Mouse (Mus musculus) stomach, embryonic 15.5 days (tissue): ENCODE measurements around the gene Asb16. TPM values are rescaled to one million over a fixed set of nuclear protein-coding genes. Genes with fewer than 3 reads are reported as not detected.

Source experiments
- ATAC-seq: fragments of 200-750 bp; cut with Nextera tagmentation; 2 replicates; pipeline ENCODE4 v1.8.0; 2017; ENCODE audit warnings: low read depth, moderate number of reproducible peaks, moderate TSS enrichment; ENCODE audit not compliant: insufficient read depth, low FRiP score
- H3K27ac ChIP-seq: fragments of 300-500 bp; sonication (generic); 2 replicates; pipeline ENCODE4 v1.5.1; 2015; ENCODE audit warnings: mild to moderate bottlenecking, inconsistent platforms
- H3K27me3 ChIP-seq: fragments of 300-500 bp; sonication (generic); replicated peaks from 2 replicates; pipeline ENCODE4 v1.6.1; 2015; ENCODE audit warnings: inconsistent platforms
- H3K36me3 ChIP-seq: fragments of 300-500 bp; sonication (generic); 2 replicates; pipeline ENCODE4 v1.6.1; 2015; ENCODE audit warnings: inconsistent platforms
- H3K4me1 ChIP-seq: fragments of 300-500 bp; sonication (generic); 2 replicates; pipeline ENCODE4 v1.6.1; 2015; ENCODE audit warnings: inconsistent platforms
- H3K4me2 ChIP-seq: fragments of 300-500 bp; sonication (generic); 2 replicates; pipeline ENCODE4 v1.6.1; 2015; ENCODE audit warnings: mild to moderate bottlenecking, inconsistent platforms
- H3K4me3 ChIP-seq: fragments of 300-500 bp; sonication (generic); replicated peaks from 2 replicates; pipeline ENCODE4 v1.5.1; 2015; ENCODE audit warnings: inconsistent platforms
- H3K9ac ChIP-seq: fragments of 300-500 bp; sonication (generic); 2 replicates; pipeline ENCODE4 v1.6.1; 2015; ENCODE audit warnings: inconsistent platforms
- H3K9me3 ChIP-seq: fragments of 300-500 bp; sonication (generic); 2 replicates; pipeline ENCODE4 v1.6.1; 2016; ENCODE audit warnings: inconsistent platforms
- WGBS: fragments of 180-500 bp; shearing (Covaris S2); methylation state at CpG from one replicate; pipeline ENCODE4 v1.1.7; 2015; 5-methylcytosine and 5-hydroxymethylcytosine counted together
- polyA plus RNA-seq: library from polyadenylated mRNA; unstranded; fragments of >200 nt; fragmentation: Nextera tagmentation; extraction: Ambion mirVana; gene quantifications from 2 replicates; pipeline ENCODE4 v1.2.1, GENCODE M21; 2015

Asb16 gene
- polyA plus RNA-seq, 1 experiment from 2014 or later: not detected

DNA sequence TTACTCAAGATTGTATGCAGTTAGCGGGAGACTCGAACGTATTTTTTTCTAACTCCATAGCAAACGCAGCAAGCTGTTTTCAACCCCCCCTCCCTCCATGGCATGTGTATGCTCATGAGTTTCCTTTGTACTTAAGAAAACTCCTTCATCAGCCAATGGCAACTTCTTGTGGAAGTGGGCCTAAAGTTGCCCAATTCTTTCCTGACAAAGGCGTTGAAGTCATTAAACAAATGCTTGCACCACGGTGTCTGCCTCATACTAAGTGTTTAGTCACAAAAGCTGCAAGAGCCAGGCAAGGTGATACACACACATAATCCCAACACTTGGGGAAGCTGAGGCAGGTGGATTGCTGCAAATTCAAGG is 22.3 kb upstream of the Asb16 start:
- 56% methylated on average over 6 of the region's 6 CpGs for WGBS
- peaks cover 29% of the 10 kb centered on the region for H3K4me1 ChIP-seq
- peak overlapping the region; percentile 89 for H3K27ac ChIP-seq
- H3K9ac ChIP-seq: no peak overlapping the region
- H3K36me3 ChIP-seq: no peaks in the 10 kb centered on the region
- H3K27me3 ChIP-seq: no peaks in the 10 kb centered on the region
- no peak overlapping the region for H3K4me3 ChIP-seq
- 0 out of 2 replicates have a peak overlapping the region, but pooled peaks have one; percentile 75 for H3K4me2 ChIP-seq
- H3K9me3 ChIP-seq: no peaks in the 10 kb centered on the region
- ATAC-seq: no peak

DNA sequence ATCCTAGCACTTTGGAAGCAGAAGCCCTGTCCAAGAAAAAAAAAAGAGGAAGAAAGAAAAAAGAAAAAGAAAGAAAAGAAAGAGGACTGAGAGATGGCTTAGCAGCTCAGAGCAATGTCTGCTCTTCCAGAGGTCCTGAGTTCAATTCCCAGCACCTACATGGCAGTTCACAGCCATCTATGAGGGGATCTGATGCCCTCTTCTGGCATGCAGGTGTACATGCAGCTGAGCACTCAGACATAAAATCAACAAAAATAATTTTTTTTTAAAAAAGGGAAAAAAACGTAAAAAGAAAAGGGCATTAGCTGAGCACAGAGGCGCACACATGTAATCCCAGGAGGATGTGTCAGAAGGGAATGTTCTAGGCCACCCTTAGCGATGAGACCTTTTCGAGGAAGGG is 21.7 kb upstream of the Asb16 start:
- Histone ChIP-seq H3K4me2 (no peak overlapping the region), H3K36me3 (no peaks in the 10 kb centered on the region), H3K27me3 (no peaks in the 10 kb centered on the region), H3K4me1 (peaks cover 29% of the 10 kb centered on the region), H3K9ac (no peak overlapping the region), H3K27ac (no peak overlapping the region), H3K4me3 (no peak overlapping the region), H3K9me3 (no peaks in the 10 kb centered on the region)
- 88% methylated on average over 4 of the region's 4 CpGs for WGBS
- ATAC-seq: no peak

DNA sequence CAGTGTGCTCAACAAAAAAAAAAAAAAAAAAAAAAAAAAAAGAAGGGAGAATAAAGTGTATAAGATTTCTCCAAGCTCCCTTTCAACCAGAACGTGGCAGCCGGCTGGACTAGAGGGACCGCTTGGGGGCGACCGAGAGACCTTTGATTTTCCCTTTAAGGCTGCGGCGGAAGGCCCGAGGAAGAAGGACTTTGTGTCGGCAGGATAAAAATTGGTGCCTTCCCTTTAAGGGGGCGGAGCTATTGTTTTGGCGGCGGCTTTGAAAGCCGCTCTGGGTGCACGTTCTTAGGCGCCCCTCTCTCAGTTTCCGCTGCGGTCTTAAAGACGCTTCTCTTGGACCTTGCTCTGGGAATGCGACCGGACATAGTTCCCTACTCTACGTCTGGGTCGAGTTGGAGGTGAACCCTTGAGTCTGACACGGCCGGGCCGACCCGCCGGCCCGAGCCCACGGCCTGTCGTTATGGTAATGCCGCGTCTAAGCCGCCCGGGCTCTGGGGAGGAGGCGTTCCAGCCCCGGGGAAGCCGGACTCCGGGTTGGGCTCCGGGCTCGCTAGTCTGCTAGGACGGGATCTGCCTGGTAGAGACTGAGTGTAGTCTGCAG is 19.8 kb upstream of the Asb16 start, which contains the start of gene BC030867:
BC030867 (plus strand) TSS at position 253 of the 601 bp plus-strand sequence.
- ATAC-seq: peak; percentile 57
- Histone ChIP-seq H3K36me3 (no peaks in the 10 kb centered on the region), H3K27me3 (no peaks in the 10 kb centered on the region), H3K4me1 (peaks cover 29% of the 10 kb centered on the region), H3K9ac (peak within 1 kb of the TSS; percentile 44), H3K4me2 (peak within 1 kb of the TSS; percentile 95), H3K27ac (peak within 1 kb of the TSS; percentile 68), H3K9me3 (no peaks in the 10 kb centered on the region), H3K4me3 (peak within 1 kb of the TSS; percentile 77)
- 0% methylated on average over 41 of the region's 41 CpGs for WGBS

DNA sequence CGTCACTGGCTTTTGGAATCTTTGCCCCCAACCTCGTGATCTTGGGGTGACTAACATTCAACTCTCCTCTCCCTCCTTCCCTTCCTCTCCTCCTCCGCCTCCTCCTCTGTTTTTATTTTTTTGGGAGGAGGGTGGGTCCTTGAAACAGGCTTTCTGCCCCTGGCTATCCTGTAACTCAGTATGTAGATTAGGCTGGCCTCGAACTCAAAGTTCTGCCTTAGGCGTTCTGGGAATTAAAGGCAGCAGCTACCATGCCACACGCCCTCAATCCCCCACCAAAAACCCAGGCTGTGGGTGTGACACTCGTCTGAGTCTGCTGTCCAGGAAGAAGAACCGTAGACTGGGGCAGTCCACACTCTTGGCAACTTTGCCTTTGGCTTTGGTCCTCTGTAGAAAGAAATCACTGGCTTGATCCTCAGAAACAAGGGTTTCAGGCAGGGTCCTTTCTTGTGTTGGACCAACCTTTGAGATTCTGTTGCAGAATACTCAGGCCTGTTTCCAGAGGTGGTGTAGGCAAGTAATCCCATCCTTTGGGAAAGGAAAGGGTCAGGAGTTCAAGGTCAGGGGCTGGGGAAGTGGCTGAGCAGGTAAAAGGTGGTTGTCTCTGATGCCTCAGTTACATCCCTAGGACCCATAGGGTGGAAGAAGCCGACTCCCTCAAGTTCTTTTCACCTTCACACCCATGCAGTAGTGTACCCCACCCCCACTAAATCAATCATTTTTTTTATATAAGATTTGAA is 19.0 kb upstream of the Asb16 start:
- Histone ChIP-seq H3K27ac (no peak overlapping the region; the same call in 1 of the 2 replicates), H3K9ac (peak overlapping the region; percentile 44), H3K4me1 (peaks cover 28% of the 10 kb centered on the region), H3K27me3 (no peaks in the 10 kb centered on the region), H3K9me3 (no peaks in the 10 kb centered on the region), H3K4me3 (peak overlapping the region; percentile 77), H3K4me2 (peak overlapping the region; percentile 95), H3K36me3 (no peaks in the 10 kb centered on the region)
- WGBS: 14% methylated on average over 9 of the region's 9 CpGs
- no peak for ATAC-seq

DNA sequence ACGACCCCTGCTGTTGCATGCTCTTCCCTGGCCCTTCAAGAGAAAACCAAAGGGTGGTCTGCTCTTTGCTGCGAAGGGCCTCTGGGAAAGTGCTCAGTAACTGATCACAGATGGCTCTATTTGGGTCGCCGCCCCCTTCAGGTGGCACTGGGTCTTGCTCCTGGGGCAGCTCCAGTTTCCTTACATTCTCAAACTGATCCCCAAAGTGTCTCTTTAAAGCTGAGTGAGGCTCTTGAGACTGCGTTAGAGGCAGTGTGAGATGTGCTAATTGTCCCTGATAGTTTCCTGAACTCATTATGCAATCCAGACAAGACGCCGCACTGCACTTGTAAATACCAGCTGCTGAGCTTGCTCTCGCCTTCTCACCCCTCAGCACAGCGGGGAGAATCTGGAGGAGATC is 11.0 kb upstream of the Asb16 start:
- WGBS: 49% methylated on average over 9 of the region's 9 CpGs

DNA sequence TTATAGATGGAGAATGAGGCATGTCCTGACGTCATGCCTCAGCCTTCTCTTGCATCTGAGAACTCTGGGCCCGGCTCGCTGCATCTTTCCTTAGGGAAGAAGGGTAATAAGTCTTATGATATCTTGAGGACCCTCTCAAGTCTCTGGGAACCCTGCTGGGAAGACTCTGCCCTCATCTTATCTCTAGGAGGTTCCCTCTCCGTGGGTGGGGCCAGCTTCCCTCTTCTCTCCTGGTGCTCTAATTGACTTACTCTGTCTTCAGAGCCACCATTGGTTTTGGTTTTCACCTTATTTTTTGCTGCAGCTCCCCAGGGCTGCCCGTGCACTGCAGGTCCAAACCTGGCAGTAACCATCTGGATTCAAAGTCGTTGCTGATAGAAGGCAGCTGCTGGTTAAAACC is 10.4 kb upstream of the Asb16 start:
- H3K9ac ChIP-seq: no peak overlapping the region
- no peak overlapping the region for H3K27ac ChIP-seq
- H3K36me3 ChIP-seq: no peaks in the 10 kb centered on the region; the same call in 1 of the 2 replicates

More for the DNA sequence above, 11.0 kb upstream of the Asb16 start:
- no peaks in the 10 kb centered on the region for H3K27me3 ChIP-seq
- H3K9ac ChIP-seq: no peak overlapping the region
- no peak overlapping the region for H3K4me2 ChIP-seq
- H3K9me3 ChIP-seq: no peaks in the 10 kb centered on the region
- no peak overlapping the region for H3K27ac ChIP-seq
- ATAC-seq: no peak
- H3K4me3 ChIP-seq: no peak overlapping the region
- no peaks in the 10 kb centered on the region for H3K4me1 ChIP-seq
- H3K36me3 ChIP-seq: no peaks in the 10 kb centered on the region; the same call in 1 of the 2 replicates

DNA sequence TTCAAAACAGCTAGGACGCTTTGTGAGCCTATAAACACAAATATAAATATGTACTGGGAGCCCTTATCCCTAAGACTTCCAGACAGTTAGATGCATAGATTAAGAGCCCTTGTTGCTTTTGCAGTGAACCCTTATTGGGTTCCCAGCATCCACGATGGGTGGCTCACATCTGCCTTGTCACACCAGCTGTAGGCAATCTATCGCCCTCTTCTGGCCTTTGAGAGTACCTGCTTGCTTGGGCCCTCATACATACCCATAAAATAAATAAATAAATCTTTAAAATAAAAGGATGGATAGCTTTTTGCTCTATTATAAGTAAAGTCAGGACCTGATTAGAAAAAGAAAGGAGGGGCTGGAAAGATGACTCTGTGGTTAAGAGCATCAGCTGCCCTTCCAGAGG is 10.0 kb upstream of the Asb16 start:
- H3K9ac ChIP-seq: no peak overlapping the region
- no peak overlapping the region for H3K27ac ChIP-seq
- H3K27me3 ChIP-seq: no peaks in the 10 kb centered on the region
- H3K36me3 ChIP-seq: no peaks in the 10 kb centered on the region; the same call in 1 of the 2 replicates
- H3K4me1 ChIP-seq: no peaks in the 10 kb centered on the region
- H3K4me3 ChIP-seq: no peak overlapping the region
- 91% methylated on average over 3 of the region's 3 CpGs for WGBS
- ATAC-seq: no peak
- no peaks in the 10 kb centered on the region for H3K9me3 ChIP-seq
- no peak overlapping the region for H3K4me2 ChIP-seq

More for the DNA sequence above, 10.4 kb upstream of the Asb16 start:
- ATAC-seq: no peak
- 87% methylated on average over 6 of the region's 6 CpGs for WGBS
- Histone ChIP-seq H3K4me1 (no peaks in the 10 kb centered on the region), H3K9me3 (no peaks in the 10 kb centered on the region), H3K27me3 (no peaks in the 10 kb centered on the region), H3K4me3 (no peak overlapping the region), H3K4me2 (no peak overlapping the region)

DNA sequence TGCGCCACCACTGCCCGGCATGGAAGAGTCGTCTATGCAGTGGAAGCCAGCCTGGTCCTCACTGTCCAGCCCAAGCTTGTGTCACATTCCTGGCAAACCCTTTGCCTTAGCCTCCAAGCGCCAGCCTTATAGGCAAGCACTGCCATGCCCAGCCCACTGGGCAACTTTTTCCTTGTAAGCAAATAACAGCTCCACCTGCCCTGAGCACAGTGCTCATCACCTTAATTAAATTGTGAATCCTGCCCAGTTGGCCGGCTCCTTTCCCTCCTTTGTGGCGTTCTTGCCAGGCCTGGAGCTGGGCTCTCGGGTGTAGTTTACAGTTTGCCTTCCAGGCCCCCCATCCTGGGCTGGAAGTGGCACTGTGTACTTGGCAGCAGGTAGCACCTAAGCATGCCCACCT is 5.3 kb upstream of the Asb16 start:
- Histone ChIP-seq H3K36me3 (no peaks in the 10 kb centered on the region), H3K9me3 (no peaks in the 10 kb centered on the region), H3K9ac (no peak overlapping the region), H3K27ac (no peak overlapping the region), H3K4me2 (no peak overlapping the region), H3K4me1 (peaks cover 5% of the 10 kb centered on the region; the same call in 1 of the 2 replicates), H3K4me3 (no peak overlapping the region), H3K27me3 (no peaks in the 10 kb centered on the region)
- ATAC-seq: no peak
- WGBS: 91% methylated on average over 7 of the region's 7 CpGs

DNA sequence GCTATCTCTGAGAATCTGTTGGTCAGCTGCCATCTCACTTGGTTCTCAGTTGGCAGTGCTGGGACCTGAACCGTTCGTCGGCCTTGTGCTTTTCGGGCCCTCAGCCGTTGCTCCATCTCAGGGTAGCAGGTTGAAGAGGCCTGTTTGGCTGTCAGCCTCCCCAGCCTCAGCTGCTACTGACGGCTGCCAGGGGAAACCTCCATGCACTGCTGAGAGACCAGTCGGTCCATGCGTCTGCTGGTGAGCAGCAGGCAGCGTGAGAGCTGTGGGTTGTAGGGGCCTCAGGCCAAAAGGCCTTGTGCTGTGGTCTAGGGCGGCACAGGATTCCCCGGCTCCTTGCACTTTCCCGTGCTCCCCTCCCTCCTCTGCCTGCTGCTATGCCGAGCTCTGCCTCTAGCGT is 2.7 kb upstream of the Asb16 start:
- H3K9ac ChIP-seq: no peak overlapping the region
- no peak overlapping the region for H3K4me3 ChIP-seq
- no peaks in the 10 kb centered on the region for H3K27me3 ChIP-seq
- ATAC-seq: no peak
- H3K4me2 ChIP-seq: no peak overlapping the region
- peaks cover 5% of the 10 kb centered on the region; the same call in 1 of the 2 replicates for H3K4me1 ChIP-seq
- H3K27ac ChIP-seq: no peak overlapping the region
- 71% methylated on average over 14 of the region's 14 CpGs for WGBS
- H3K36me3 ChIP-seq: no peaks in the 10 kb centered on the region
- H3K9me3 ChIP-seq: no peaks in the 10 kb centered on the region

DNA sequence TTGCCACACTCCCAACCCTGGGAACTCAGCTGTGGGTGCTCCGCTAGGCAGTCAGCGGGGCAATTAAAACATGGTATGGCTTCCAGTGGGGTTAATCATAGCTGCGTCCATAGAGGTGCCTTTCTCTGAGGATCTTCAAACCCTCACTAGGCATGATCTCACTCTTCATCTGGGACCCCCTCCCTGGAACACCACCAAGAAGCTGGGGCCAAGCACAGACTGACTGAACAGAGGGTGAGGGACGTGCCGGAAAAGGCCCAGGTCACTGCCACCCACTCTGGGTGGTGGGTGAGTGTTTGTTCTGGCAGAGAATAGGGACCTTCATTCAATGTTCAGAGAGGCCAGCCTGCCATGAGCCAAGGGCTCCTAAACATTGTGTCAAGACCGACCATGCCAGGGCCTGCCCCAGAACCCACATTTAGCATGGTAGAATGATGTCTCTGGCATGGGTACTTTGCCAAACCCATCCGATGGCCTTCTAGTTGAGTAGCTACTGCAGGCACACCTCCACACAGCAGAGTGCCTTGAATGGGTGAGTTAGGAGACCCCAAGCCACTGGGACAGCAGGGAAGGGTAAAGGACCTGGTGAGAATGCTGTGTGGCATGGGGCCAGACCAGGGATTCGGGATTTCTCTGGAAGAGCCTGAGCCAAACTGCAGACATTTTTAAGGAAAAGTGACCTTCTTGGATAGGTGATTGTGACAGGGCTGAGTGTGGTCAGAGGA is 1.8 kb upstream of the Asb16 start:
- 89% methylated on average over 8 of the region's 8 CpGs for WGBS
- no peak overlapping the region for H3K4me2 ChIP-seq
- H3K9me3 ChIP-seq: no peaks in the 10 kb centered on the region
- no peaks in the 10 kb centered on the region for H3K36me3 ChIP-seq
- no peak overlapping the region for H3K27ac ChIP-seq
- no peak overlapping the region for H3K4me3 ChIP-seq
- peaks cover 5% of the 10 kb centered on the region; the same call in 1 of the 2 replicates for H3K4me1 ChIP-seq
- H3K9ac ChIP-seq: no peak overlapping the region
- no peak for ATAC-seq
- H3K27me3 ChIP-seq: no peaks in the 10 kb centered on the region

DNA sequence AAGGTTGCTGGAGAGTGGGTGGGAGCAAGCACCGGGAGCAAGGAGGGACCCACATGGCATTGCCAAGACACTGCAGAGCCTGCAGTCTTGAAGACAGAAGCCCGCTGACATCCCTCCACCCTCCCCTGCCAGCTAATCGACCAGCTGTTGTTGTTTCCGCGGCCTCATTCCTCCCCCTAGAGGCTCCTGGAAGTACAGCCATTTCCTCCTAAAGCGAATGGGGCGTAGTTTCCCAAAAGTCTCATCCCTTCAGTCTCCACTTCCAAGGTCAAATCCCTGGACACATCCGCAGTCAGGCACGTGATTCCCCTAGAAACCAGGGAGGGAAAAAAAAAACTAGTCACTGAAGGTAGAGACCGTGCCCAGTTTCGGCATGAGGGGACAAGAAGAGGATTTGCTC is 1.1 kb upstream of the Asb16 start:
- ATAC-seq: no peak; the same call in 1 of the 2 replicates
- Histone ChIP-seq H3K27ac (no peak overlapping the region), H3K9me3 (no peaks in the 10 kb centered on the region), H3K4me2 (0 out of 2 replicates have a peak overlapping the region, but pooled peaks have one; percentile 19), H3K9ac (no peak overlapping the region), H3K27me3 (no peaks in the 10 kb centered on the region), H3K4me1 (peaks cover 5% of the 10 kb centered on the region; the same call in 1 of the 2 replicates), H3K36me3 (no peaks in the 10 kb centered on the region), H3K4me3 (no peak overlapping the region)
- 7% methylated on average over 11 of the region's 11 CpGs for WGBS
